Mouse (Mus musculus) liver, adult 2 months (tissue): ENCODE measurements around the gene Gab3. TPM values are rescaled to one million over a fixed set of nuclear protein-coding genes. Genes with fewer than 3 reads are reported as not detected.
"Not testable (repeated sequence)": the region's sequence is repeated elsewhere in the genome, so short reads cannot be mapped to it uniquely, and the experiment has no call there.

Experiments used
- DNase-seq: peaks from one replicate; pipeline ENCODE4 v3.0.0-alpha.2; 2011; ENCODE audit warnings: low read depth, low spot score; ENCODE audit errors: extremely low read depth
- H3K27ac ChIP-seq: fragments of 200-500 bp; replicated peaks from 2 replicates; pipeline ENCODE4 v1.5.1; 2012; ENCODE audit warnings: low read depth, mild to moderate bottlenecking, control low read depth, inconsistent platforms, low read length; ENCODE audit not compliant: insufficient read depth
- H3K27me3 ChIP-seq: fragments of 200-500 bp; 2 replicates; pipeline ENCODE4 v1.6.1; 2012; ENCODE audit warnings: mild to moderate bottlenecking, moderate library complexity, low read length, inconsistent platforms; ENCODE audit not compliant: control insufficient read depth, insufficient read depth
- H3K36me3 ChIP-seq: fragments of 200-500 bp; 2 replicates; pipeline ENCODE4 v1.6.1; 2012; ENCODE audit warnings: low read length, inconsistent platforms; ENCODE audit not compliant: control insufficient read depth, insufficient read depth
- H3K4me1 ChIP-seq: fragments of 200-500 bp; 2 replicates; pipeline ENCODE4 v1.6.1; 2011; ENCODE audit warnings: low read length; ENCODE audit not compliant: control insufficient read depth, insufficient read depth
- H3K4me3 ChIP-seq: fragments of 200-500 bp; 2 replicates; pipeline ENCODE4 v1.5.1; 2011; ENCODE audit warnings: low read depth, mild to moderate bottlenecking, control low read depth, low read length, moderate library complexity; ENCODE audit not compliant: insufficient read depth
- H3K79me2 ChIP-seq: fragments of 200-500 bp; 2 replicates; pipeline ENCODE4 v1.6.1; 2012; ENCODE audit warnings: inconsistent platforms, mild to moderate bottlenecking, low read length, moderate library complexity; ENCODE audit not compliant: control insufficient read depth, insufficient read depth
- H3K9ac ChIP-seq: fragments of 200-500 bp; 2 replicates; pipeline ENCODE4 v1.6.1; 2012; ENCODE audit warnings: low read depth, mild to moderate bottlenecking, control low read depth, inconsistent platforms, low read length
- CTCF ChIP-seq: fragments of 200-500 bp; IDR thresholded peaks from 2 replicates; pipeline ENCODE4 v1.5.1; 2011; ENCODE audit warnings: low read depth, low read length, control low read depth
- POLR2A ChIP-seq: fragments of 200-500 bp; IDR thresholded peaks from 2 replicates; pipeline ENCODE4 v1.6.1; 2011; ENCODE audit warnings: low read length, control low read depth; ENCODE audit not compliant: insufficient read depth; ENCODE audit errors: extremely low read depth
- WGBS: fragments of 180-500 bp; shearing (Covaris S2); methylation state at CpG from one replicate; pipeline ENCODE4 v1.1.7; 2018; 5-methylcytosine and 5-hydroxymethylcytosine counted together
- polyA plus RNA-seq: library from polyadenylated mRNA; depleted of rRNA; stranded (reverse); fragments of >200 nt; gene quantifications from 2 replicates; pipeline ENCODE4 v1.2.3, GENCODE M21; 2012
- total RNA-seq: library from RNA; depleted of rRNA; stranded (reverse); fragments of >200 nt; gene quantifications from 2 replicates; pipeline ENCODE4 v1.2.3, GENCODE M21; 2014

Gab3 gene
- total and polyA plus RNA-seq, 2 experiments, result 0.18 to 0.28 TPM

GRCm38 (mm10) chrX:75046921-75047635 is 38.2 kb downstream of the Gab3 start:
- no peak overlapping the region for H3K27ac ChIP-seq
- no peak for TF ChIP-seq POLR2A
- no peak for TF ChIP-seq CTCF
- H3K79me2 ChIP-seq, result no peaks in the 10 kb centered on the region
- 0 out of 2 replicates have a peak overlapping the region, but pooled peaks have one; percentile 20 for H3K4me3 ChIP-seq
- 7% methylated on average over 3 of the region's 3 CpGs for WGBS
- peaks cover 2% of the 10 kb centered on the region; the same call in 1 of the 2 replicates for H3K4me1 ChIP-seq
- H3K36me3 ChIP-seq, result no peaks in the 10 kb centered on the region
- no peak overlapping the region for H3K9ac ChIP-seq
- H3K27me3 ChIP-seq, result no peaks in the 10 kb centered on the region
- peak; percentile 71 for DNase-seq

DNA sequence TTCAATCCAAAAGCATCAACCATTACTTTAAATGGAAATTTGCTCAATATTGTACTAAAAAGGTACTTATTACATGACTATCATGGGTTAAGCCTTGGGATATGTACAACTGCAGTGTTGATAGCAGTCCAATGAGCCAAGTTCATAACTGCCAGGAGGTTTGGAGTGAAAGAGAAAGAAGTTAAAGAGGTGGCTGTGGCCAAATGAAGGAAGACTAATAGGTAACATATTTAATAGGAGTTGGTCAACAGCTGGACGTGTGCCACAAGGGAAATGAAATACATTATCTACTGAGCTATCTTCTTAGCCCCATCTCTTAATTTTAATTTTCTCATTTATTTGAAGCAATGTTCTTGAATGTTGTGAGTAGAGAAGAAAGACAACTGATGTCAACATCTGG is 39.3 kb downstream of the Gab3 start:
- Histone ChIP-seq H3K9ac (no peak overlapping the region), H3K27ac (no peak overlapping the region), H3K79me2 (no peaks in the 10 kb centered on the region), H3K27me3 (no peaks in the 10 kb centered on the region), H3K4me1 (peaks cover 2% of the 10 kb centered on the region; the same call in 1 of the 2 replicates), H3K4me3 (no peak overlapping the region), H3K36me3 (no peaks in the 10 kb centered on the region)
- WGBS, result 16% methylated on average over 1 of the region's 1 CpGs
- TF ChIP-seq CTCF (no peak), POLR2A (no peak)
- peak; percentile 68 for DNase-seq

- no peaks in the 10 kb centered on the region for H3K27me3 ChIP-seq
- no peak overlapping the region for H3K27ac ChIP-seq
- 19% methylated on average over 4 of the region's 4 CpGs for WGBS
- peaks cover 2% of the 10 kb centered on the region; the same call in 1 of the 2 replicates for H3K4me1 ChIP-seq
- H3K4me3 ChIP-seq, result no peak overlapping the region
- H3K36me3 ChIP-seq, result no peaks in the 10 kb centered on the region
- no peak overlapping the region for H3K9ac ChIP-seq
- DNase-seq, result peak; percentile 37
- no peak for TF ChIP-seq POLR2A
- TF ChIP-seq CTCF, result no peak
- no peaks in the 10 kb centered on the region for H3K79me2 ChIP-seq
These were observed 40.7 kb downstream of the Gab3 start for GRCm38 (mm10) chrX:75044595-75044994.

GRCm38 (mm10) chrX:75036626-75037025 is 48.6 kb downstream of the Gab3 start:
- peak; percentile 31 for DNase-seq

DNA sequence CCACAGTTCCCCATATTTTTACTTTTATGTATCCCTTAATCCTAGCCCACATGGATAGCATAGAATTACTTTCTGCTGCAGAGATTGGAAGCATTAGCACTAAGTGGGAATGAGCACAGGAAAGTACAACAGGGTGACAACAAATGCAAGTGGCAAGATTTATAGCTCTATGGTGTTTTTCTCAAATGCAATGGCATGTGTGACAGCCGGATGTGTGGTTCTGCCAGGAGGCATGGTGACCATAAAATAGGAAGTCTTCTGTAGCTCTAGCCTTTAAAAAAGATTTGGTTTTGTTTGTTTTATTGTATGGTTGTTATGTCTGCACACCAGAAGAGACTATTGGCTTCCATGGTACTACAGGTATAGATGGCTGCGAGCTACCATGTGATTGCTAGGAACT is 50.1 kb downstream of the Gab3 start:
- no peak overlapping the region for H3K27ac ChIP-seq
- no peaks in the 10 kb centered on the region for H3K79me2 ChIP-seq
- TF ChIP-seq POLR2A (no peak), CTCF (no peak)
- H3K4me3 ChIP-seq, result no peak overlapping the region
- H3K36me3 ChIP-seq, result no peaks in the 10 kb centered on the region
- H3K4me1 ChIP-seq, result no peaks in the 10 kb centered on the region
- 94% methylated on average over 2 of the region's 2 CpGs for WGBS
- H3K27me3 ChIP-seq, result no peaks in the 10 kb centered on the region
- H3K9ac ChIP-seq, result no peak overlapping the region
- no peak for DNase-seq

More at GRCm38 (mm10) chrX:75036626-75037025, 48.6 kb downstream of the Gab3 start:
- Histone ChIP-seq H3K9ac (no peak overlapping the region), H3K79me2 (no peaks in the 10 kb centered on the region), H3K36me3 (no peaks in the 10 kb centered on the region), H3K4me3 (no peak overlapping the region), H3K27me3 (no peaks in the 10 kb centered on the region), H3K27ac (no peak overlapping the region), H3K4me1 (no peaks in the 10 kb centered on the region)
- no peak for TF ChIP-seq CTCF

- not testable (repeated sequence) for H3K27me3 ChIP-seq, H3K27ac ChIP-seq, H3K4me1 ChIP-seq, H3K9ac ChIP-seq, H3K4me3 ChIP-seq, DNase-seq, H3K36me3 ChIP-seq, H3K79me2 ChIP-seq
- 73% methylated on average over 1 of the region's 1 CpGs for WGBS
These were observed 51.2 kb downstream of the Gab3 start for GRCm38 (mm10) chrX:75034054-75034453.
